Mouse (Mus musculus) colon, adult 2 months (tissue): Measurements from ENCODE around the gene Cideb. TPM values are rescaled to one million over a fixed set of nuclear protein-coding genes. Genes with fewer than 3 reads are reported as not detected.

Source experiments
- polyA plus RNA-seq: library from polyadenylated mRNA; depleted of rRNA; stranded (reverse); fragments of >200 nt; gene quantifications from 2 replicates; pipeline ENCODE4 v1.2.3, GENCODE M21; 2012; rRNA removed

The Cideb gene
- 78.1 and 83.2 TPM in 2 replicates for polyA plus RNA-seq

DNA sequence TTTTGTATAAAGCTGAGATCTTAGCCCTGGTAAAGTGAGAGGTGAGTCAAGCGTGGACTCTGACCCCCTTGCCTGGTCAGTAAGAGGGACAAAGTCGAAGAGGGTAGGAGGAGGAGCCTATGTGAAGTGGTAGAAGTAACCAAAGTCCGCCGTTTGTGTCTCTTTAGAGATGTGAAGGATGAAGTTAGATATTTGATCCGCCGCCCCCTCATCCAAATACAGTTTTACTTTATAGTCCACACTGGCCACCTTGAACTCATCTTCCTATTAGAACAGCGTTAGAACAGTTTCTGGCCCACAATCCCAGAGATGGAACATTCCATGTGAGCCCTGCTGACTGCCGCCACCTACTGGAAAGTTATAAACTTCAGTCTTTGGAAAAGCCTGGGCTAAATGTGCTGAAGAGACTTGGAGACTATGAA is at the start of gene Cideb:
Cideb (minus strand) TSS at position 96 of the 422 bp plus-strand sequence.

GRCm38 (mm10) chr14:55788256-55789050 is 30.2 kb upstream of the Cideb start, which contains the start of gene Ripk3:
Ripk3 (minus strand) TSS chr14:55788865.

DNA sequence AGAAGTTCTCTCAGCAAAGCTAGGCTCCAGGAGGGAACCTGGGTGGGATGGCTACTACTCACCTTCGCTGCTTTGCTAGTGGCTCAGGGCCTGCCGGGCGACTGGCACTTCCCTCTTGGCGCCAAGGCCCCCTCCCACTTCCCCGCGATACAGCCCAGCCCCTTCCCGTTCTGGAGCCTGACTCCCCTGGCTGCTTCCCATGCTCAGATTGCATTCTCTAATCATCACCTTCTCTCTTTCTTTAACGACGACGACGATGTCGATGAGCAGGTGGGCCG is 25.6 kb upstream of the Cideb start, which contains the start of gene Adcy4:
Adcy4 (minus strand) TSS at position 138 of the 278 bp plus-strand sequence.

GRCm38 (mm10) chr14:55765696-55766095 is 7.4 kb upstream of the Cideb start, which contains the start of gene Ltb4r1:
Ltb4r1 (plus strand) TSS chr14:55765962.

GRCm38 (mm10) chr14:55761163-55761562 is 2.9 kb upstream of the Cideb start, which contains the start of gene Ltb4r2:
Ltb4r2 (plus strand) TSS chr14:55761428.

DNA sequence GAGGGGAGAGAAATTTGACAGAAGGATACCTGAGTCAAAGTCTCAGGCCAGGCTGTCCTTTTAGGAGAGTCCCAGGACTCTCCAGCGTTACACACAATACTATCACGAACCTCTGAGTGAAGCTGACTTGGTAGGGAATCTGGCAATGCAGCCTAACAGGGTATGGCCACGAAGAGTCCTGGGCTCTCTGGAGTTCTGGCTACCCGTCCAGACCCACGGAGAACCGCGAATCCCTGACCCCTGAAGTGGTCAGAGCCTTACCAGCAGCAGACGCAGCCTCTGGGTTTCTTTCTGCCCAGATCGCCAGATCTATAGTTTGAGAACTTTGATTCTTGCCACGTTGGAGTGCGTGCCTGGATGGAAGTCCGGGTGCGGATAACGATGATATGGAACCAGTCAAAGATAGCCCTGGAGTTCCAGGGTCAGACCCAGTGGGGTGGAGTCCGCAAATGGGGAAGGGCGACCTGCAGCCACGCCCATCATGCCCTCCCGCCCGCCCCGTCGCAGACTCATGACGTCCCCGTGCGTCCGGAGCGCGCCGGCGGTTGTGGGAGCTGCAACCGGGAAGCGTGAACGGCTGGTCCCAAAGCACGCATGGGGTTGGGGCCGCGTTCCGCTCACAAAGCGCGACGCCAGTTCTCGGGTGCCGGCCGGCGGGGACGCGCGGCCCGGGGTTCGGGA is 12.9 kb downstream of the Cideb start, which contains the start of the genes Dhrs1 and Nop9:
Dhrs1 (minus strand) TSS at position 511 of the 681 bp plus-strand sequence.
Nop9 (plus strand) TSS at position 514 of the 681 bp plus-strand sequence.

DNA sequence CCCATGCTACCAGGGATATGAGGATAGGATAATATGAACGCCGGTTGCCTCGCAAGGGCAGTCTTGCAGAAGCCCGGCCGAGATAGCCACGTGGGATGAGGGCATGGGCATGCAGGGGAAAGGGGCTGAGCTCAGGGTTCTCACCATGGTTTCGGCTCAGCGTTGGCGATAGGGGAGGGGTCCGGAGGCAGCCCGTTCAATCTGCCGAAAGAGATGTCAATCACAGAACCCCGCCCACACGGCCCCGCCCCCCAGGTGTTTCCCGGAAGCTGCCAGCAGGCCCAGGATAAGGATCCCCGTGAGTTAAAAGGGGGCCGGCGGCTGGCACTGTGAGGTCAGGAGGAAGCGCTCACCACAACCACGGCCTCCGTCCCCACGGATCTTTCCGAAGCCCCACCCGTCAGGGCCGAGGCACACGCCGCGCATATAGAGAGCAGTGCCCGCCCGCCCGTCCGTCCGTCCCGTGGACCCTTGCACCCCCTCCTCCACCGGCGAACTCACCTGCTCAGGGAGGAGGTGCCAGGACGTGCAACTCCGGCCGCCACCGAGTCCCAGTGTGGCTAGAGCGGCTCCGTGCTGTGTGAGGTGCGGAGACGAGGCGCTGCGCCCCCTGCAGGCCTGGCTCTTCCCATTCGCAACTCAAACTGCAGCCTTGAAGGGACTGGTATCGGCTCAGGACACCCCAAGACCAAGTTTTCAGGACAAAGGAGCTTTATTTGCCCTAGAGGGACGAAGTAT is 36.4 kb downstream of the Cideb start, which contains the start of gene Rabggta:
Rabggta (minus strand) TSS at position 564 of the 738 bp plus-strand sequence.

GRCm38 (mm10) chr14:55713729-55714122 is 44.5 kb downstream of the Cideb start, which contains the start of gene Tgm1:
Tgm1 (minus strand) TSS chr14:55713926.

Other genes with a start within 250 kb of the Cideb start
- gene Cpne6, start 248.0 kb downstream of the Cideb start, polyA plus RNA-seq: 0.24 and 0.66 TPM in 2 replicates
- gene Nrl, start 233.5 kb downstream of the Cideb start, polyA plus RNA-seq: not detected in 2 replicates
- gene Pck2, start 218.2 kb downstream of the Cideb start, polyA plus RNA-seq: 45.8 and 47.0 TPM in 2 replicates
- 132 and 151 TPM in 2 replicates for gene Dcaf11, start 198.5 kb downstream of the Cideb start, polyA plus RNA-seq
- gene A730061H03Rik, start 198.1 kb downstream of the Cideb start, polyA plus RNA-seq: 0.83 TPM in 1 of 2 replicates, not detected in the other
- 0.16 and 0.64 TPM in 2 replicates for gene Fitm1, start 182.8 kb downstream of the Cideb start, polyA plus RNA-seq
- gene Psme1, start 180.3 kb downstream of the Cideb start, polyA plus RNA-seq: 60.5 and 62.2 TPM in 2 replicates
- 14.9 and 15.9 TPM in 2 replicates for gene Emc9, start 173.2 kb downstream of the Cideb start, polyA plus RNA-seq
- gene Psme2, start 167.3 kb downstream of the Cideb start, polyA plus RNA-seq: 67.0 and 77.2 TPM in 2 replicates
- gene Rnf31, start 166.8 kb downstream of the Cideb start, polyA plus RNA-seq: 42.8 and 44.3 TPM in 2 replicates
- gene Irf9, start 154.9 kb downstream of the Cideb start, polyA plus RNA-seq: 50.4 and 62.3 TPM in 2 replicates
- 0.84 and 4.8 TPM in 2 replicates for gene Rec8, start 140.4 kb downstream of the Cideb start, polyA plus RNA-seq
- 57.2 and 66.6 TPM in 2 replicates for gene Ipo4, start 122.5 kb downstream of the Cideb start, polyA plus RNA-seq
- gene Gm49378, start 120.6 kb downstream of the Cideb start, polyA plus RNA-seq: 8.0 and 15.1 TPM in 2 replicates
- gene Tm9sf1, start 114.7 kb downstream of the Cideb start, polyA plus RNA-seq: 125 and 156 TPM in 2 replicates
- 3.1 and 3.2 TPM in 2 replicates for gene Tssk4, start 108.3 kb downstream of the Cideb start, polyA plus RNA-seq
- 31.8 and 34.4 TPM in 2 replicates for gene Mdp1, start 98.0 kb downstream of the Cideb start, polyA plus RNA-seq
- 9.8 and 10.0 TPM in 2 replicates for gene Gmpr2, start 86.5 kb downstream of the Cideb start, polyA plus RNA-seq
- 171 and 229 TPM in 2 replicates for gene Nedd8, start 86.3 kb downstream of the Cideb start, polyA plus RNA-seq
- 9.6 and 11.9 TPM in 2 replicates for gene Tinf2, start 76.6 kb downstream of the Cideb start, polyA plus RNA-seq
- 0.56 and 0.90 TPM in 2 replicates for gene Tgm1, start 44.5 kb downstream of the Cideb start, polyA plus RNA-seq
- 46.1 and 50.9 TPM in 2 replicates for gene Rabggta, start 36.2 kb downstream of the Cideb start, polyA plus RNA-seq
- 60.1 and 67.8 TPM in 2 replicates for gene Dhrs1, start 12.8 kb downstream of the Cideb start, polyA plus RNA-seq
- gene Nop9, start 12.8 kb downstream of the Cideb start, polyA plus RNA-seq: 10.2 and 12.2 TPM in 2 replicates
- gene Ltb4r2, start 3.0 kb upstream of the Cideb start, polyA plus RNA-seq: 1.9 and 2.0 TPM in 2 replicates
- 1.5 and 2.1 TPM in 2 replicates for gene Ltb4r1, start 7.5 kb upstream of the Cideb start, polyA plus RNA-seq
- gene Adcy4, start 25.6 kb upstream of the Cideb start, polyA plus RNA-seq: 7.3 and 12.7 TPM in 2 replicates
- 29.1 and 36.1 TPM in 2 replicates for gene Ripk3, start 30.4 kb upstream of the Cideb start, polyA plus RNA-seq
- gene Nfatc4, start 64.7 kb upstream of the Cideb start, polyA plus RNA-seq: 20.1 and 23.7 TPM in 2 replicates
- 4.1 and 4.5 TPM in 2 replicates for gene Nynrin, start 95.6 kb upstream of the Cideb start, polyA plus RNA-seq
- 2.8 TPM in 2 replicates for gene Cbln3, start 125.9 kb upstream of the Cideb start, polyA plus RNA-seq
- gene Khnyn, start 126.5 kb upstream of the Cideb start, polyA plus RNA-seq: 44.3 and 49.9 TPM in 2 replicates
- 36.9 and 38.3 TPM in 2 replicates for gene Sdr39u1, start 141.8 kb upstream of the Cideb start, polyA plus RNA-seq
- 0.52 and 0.98 TPM in 2 replicates for gene Cma1, start 186.2 kb upstream of the Cideb start, polyA plus RNA-seq
- gene Cma2, start 192.5 kb upstream of the Cideb start, polyA plus RNA-seq: not detected in 2 replicates